Mouse (Mus musculus): Measurements from ENCODE around the gene Dhrs4. TPM values are rescaled to one million over a fixed set of nuclear protein-coding genes. Genes with fewer than 3 reads are reported as not detected.

The Dhrs4 gene
- polyA plus RNA-seq, 1 experiment: 9.0 TPM

- peaks cover 4% of the 10 kb centered on the region; the same call in 1 of the 2 replicates for H3K9me3 ChIP-seq (ENCODE audit: control insufficient read depth, low read length)
- H3K4me3 ChIP-seq (replicated peaks): no peak overlapping the region
- TF ChIP-seq TAL1 (IDR thresholded peaks at IDR 0.05; ENCODE audit: low read length): no peak
- TF ChIP-seq GATA1 (IDR thresholded peaks at IDR 0.05; ENCODE audit: low read length): no peak
- H3K36me3 ChIP-seq (ENCODE audit: control insufficient read depth): no peaks in the 10 kb centered on the region
- H3K4me1 ChIP-seq (ENCODE audit: control insufficient read depth): peaks cover 19% of the 10 kb centered on the region
- peaks cover 82% of the 10 kb centered on the region for H3K27me3 ChIP-seq (ENCODE audit: control insufficient read depth)
These were observed 37.3 kb downstream of the Dhrs4 start for GRCm38 (mm10) chr14:55515846-55516245.

- Histone ChIP-seq H3K4me3 (replicated peaks) (no peak overlapping the region), H3K9me3 (ENCODE audit: control insufficient read depth, low read length) (peaks cover 6% of the 10 kb centered on the region; the same call in 1 of the 2 replicates), H3K4me1 (ENCODE audit: control insufficient read depth) (peaks cover 13% of the 10 kb centered on the region), H3K27me3 (ENCODE audit: control insufficient read depth) (peaks cover 84% of the 10 kb centered on the region), H3K36me3 (ENCODE audit: control insufficient read depth) (no peaks in the 10 kb centered on the region)
- TF ChIP-seq GATA1 (IDR thresholded peaks at IDR 0.05; ENCODE audit: low read length) (no peak), TAL1 (IDR thresholded peaks at IDR 0.05; ENCODE audit: low read length) (no peak)
These were observed 40.3 kb downstream of the Dhrs4 start for GRCm38 (mm10) chr14:55518897-55519296.

GRCm38 (mm10) chr14:55519604-55520003 is 41.0 kb downstream of the Dhrs4 start:
- Histone ChIP-seq H3K27me3 (ENCODE audit: control insufficient read depth) (peaks cover 91% of the 10 kb centered on the region), H3K36me3 (ENCODE audit: control insufficient read depth) (no peaks in the 10 kb centered on the region), H3K4me3 (replicated peaks) (no peak overlapping the region), H3K4me1 (ENCODE audit: control insufficient read depth) (peaks cover 7% of the 10 kb centered on the region), H3K9me3 (ENCODE audit: control insufficient read depth, low read length) (peaks cover 6% of the 10 kb centered on the region; the same call in 1 of the 2 replicates)
- TF ChIP-seq GATA1 (IDR thresholded peaks at IDR 0.05; ENCODE audit: low read length) (no peak), TAL1 (IDR thresholded peaks at IDR 0.05; ENCODE audit: low read length) (no peak)

- TF ChIP-seq GATA1 (IDR thresholded peaks at IDR 0.05; ENCODE audit: low read length) (no peak), TAL1 (IDR thresholded peaks at IDR 0.05; ENCODE audit: low read length) (no peak)
- peak overlapping the region; percentile 23 for H3K4me3 ChIP-seq (replicated peaks)
- peaks cover 6% of the 10 kb centered on the region; the same call in 1 of the 2 replicates for H3K9me3 ChIP-seq (ENCODE audit: control insufficient read depth, low read length)
- H3K27me3 ChIP-seq (ENCODE audit: control insufficient read depth): peaks cover 96% of the 10 kb centered on the region
- H3K4me1 ChIP-seq (ENCODE audit: control insufficient read depth): peaks cover 7% of the 10 kb centered on the region
- H3K36me3 ChIP-seq (ENCODE audit: control insufficient read depth): no peaks in the 10 kb centered on the region
These were observed 42.1 kb downstream of the Dhrs4 start for GRCm38 (mm10) chr14:55520451-55521361.

GRCm38 (mm10) chr14:55524062-55524461 is 45.5 kb downstream of the Dhrs4 start:
- Histone ChIP-seq H3K4me3 (replicated peaks) (no peak overlapping the region), H3K36me3 (ENCODE audit: control insufficient read depth) (no peaks in the 10 kb centered on the region), H3K4me1 (ENCODE audit: control insufficient read depth) (peaks cover 7% of the 10 kb centered on the region), H3K27me3 (ENCODE audit: control insufficient read depth) (peaks cover 76% of the 10 kb centered on the region), H3K9me3 (ENCODE audit: control insufficient read depth, low read length) (peaks cover 6% of the 10 kb centered on the region; the same call in 1 of the 2 replicates)
- TF ChIP-seq TAL1 (IDR thresholded peaks at IDR 0.05; ENCODE audit: low read length) (no peak), GATA1 (IDR thresholded peaks at IDR 0.05; ENCODE audit: low read length) (no peak)

GRCm38 (mm10) chr14:55524785-55525184 is 46.2 kb downstream of the Dhrs4 start, which contains the start of gene Nrl:
Nrl (minus strand) TSS chr14:55524981.
- H3K4me3 ChIP-seq (replicated peaks): no peak within 1 kb of the TSS
- peaks cover 76% of the 10 kb centered on the region for H3K27me3 ChIP-seq (ENCODE audit: control insufficient read depth)
- peaks cover 6% of the 10 kb centered on the region; the same call in 1 of the 2 replicates for H3K9me3 ChIP-seq (ENCODE audit: control insufficient read depth, low read length)
- no peaks in the 10 kb centered on the region for H3K36me3 ChIP-seq (ENCODE audit: control insufficient read depth)
- TF ChIP-seq GATA1 (IDR thresholded peaks at IDR 0.05; ENCODE audit: low read length) (no peak), TAL1 (IDR thresholded peaks at IDR 0.05; ENCODE audit: low read length) (no peak)
- peaks cover 7% of the 10 kb centered on the region for H3K4me1 ChIP-seq (ENCODE audit: control insufficient read depth)

GRCm38 (mm10) chr14:55526674-55527073 is 48.1 kb downstream of the Dhrs4 start:
- Histone ChIP-seq H3K4me1 (ENCODE audit: control insufficient read depth) (no peaks in the 10 kb centered on the region; the same call in 1 of the 2 replicates), H3K27me3 (ENCODE audit: control insufficient read depth) (peaks cover 65% of the 10 kb centered on the region), H3K4me3 (replicated peaks) (no peak overlapping the region), H3K9me3 (ENCODE audit: control insufficient read depth, low read length) (no peaks in the 10 kb centered on the region; the same call in 1 of the 2 replicates), H3K36me3 (ENCODE audit: control insufficient read depth) (no peaks in the 10 kb centered on the region)
- TF ChIP-seq GATA1 (IDR thresholded peaks at IDR 0.05; ENCODE audit: low read length) (no peak), TAL1 (IDR thresholded peaks at IDR 0.05; ENCODE audit: low read length) (no peak)

- no peaks in the 10 kb centered on the region for H3K9me3 ChIP-seq (ENCODE audit: control insufficient read depth, low read length)
- H3K4me3 ChIP-seq (replicated peaks): no peak overlapping the region
- no peaks in the 10 kb centered on the region for H3K36me3 ChIP-seq (ENCODE audit: control insufficient read depth)
- H3K27me3 ChIP-seq (ENCODE audit: control insufficient read depth): peaks cover 54% of the 10 kb centered on the region
- no peak for TF ChIP-seq GATA1 (IDR thresholded peaks at IDR 0.05; ENCODE audit: low read length)
- no peak for TF ChIP-seq TAL1 (IDR thresholded peaks at IDR 0.05; ENCODE audit: low read length)
- no peaks in the 10 kb centered on the region; the same call in 1 of the 2 replicates for H3K4me1 ChIP-seq (ENCODE audit: control insufficient read depth)
These were observed 49.4 kb downstream of the Dhrs4 start for GRCm38 (mm10) chr14:55527940-55528339.

GRCm38 (mm10) chr14:55536116-55536745 is 57.7 kb downstream of the Dhrs4 start:
- Histone ChIP-seq H3K9me3 (ENCODE audit: control insufficient read depth, low read length) (no peaks in the 10 kb centered on the region), H3K4me1 (ENCODE audit: control insufficient read depth) (peaks cover 41% of the 10 kb centered on the region), H3K36me3 (ENCODE audit: control insufficient read depth) (no peaks in the 10 kb centered on the region), H3K27me3 (ENCODE audit: control insufficient read depth) (peaks cover 4% of the 10 kb centered on the region; the same call in 1 of the 2 replicates), H3K4me3 (replicated peaks) (no peak overlapping the region)
- TF ChIP-seq GATA1 (IDR thresholded peaks at IDR 0.05; ENCODE audit: low read length) (no peak), TAL1 (IDR thresholded peaks at IDR 0.05; ENCODE audit: low read length) (no peak)

Other genes with a start within 250 kb of the Dhrs4 start
- 0.03 TPM in 1 of 2 replicates, not detected in the other for gene Carmil3, start 11.9 kb downstream of the Dhrs4 start, polyA plus RNA-seq (2012)
- not detected in 2 replicates for gene Cpne6, start 31.7 kb downstream of the Dhrs4 start, polyA plus RNA-seq (2012)
- gene Nrl, start 46.2 kb downstream of the Dhrs4 start, polyA plus RNA-seq (2012): 0.01 TPM in 1 of 2 replicates, not detected in the other
- 6.1 and 9.3 TPM in 2 replicates for gene Pck2, start 61.5 kb downstream of the Dhrs4 start, polyA plus RNA-seq (2012)
- 3.5 and 4.3 TPM in 2 replicates for gene Dcaf11, start 81.2 kb downstream of the Dhrs4 start, polyA plus RNA-seq (2012)
- not detected in 2 replicates for gene A730061H03Rik, start 81.6 kb downstream of the Dhrs4 start, polyA plus RNA-seq (2012)
- not detected in 2 replicates for gene Fitm1, start 96.9 kb downstream of the Dhrs4 start, polyA plus RNA-seq (2012)
- gene Psme1, start 99.4 kb downstream of the Dhrs4 start, polyA plus RNA-seq (2012): 3.2 and 4.3 TPM in 2 replicates
- gene Emc9, start 106.5 kb downstream of the Dhrs4 start, polyA plus RNA-seq (2012): 3.5 and 3.8 TPM in 2 replicates
- 4.4 and 7.0 TPM in 2 replicates for gene Psme2, start 112.4 kb downstream of the Dhrs4 start, polyA plus RNA-seq (2012)
- 0.86 and 1.1 TPM in 2 replicates for gene Rnf31, start 113.0 kb downstream of the Dhrs4 start, polyA plus RNA-seq (2012)
- gene Irf9, start 124.8 kb downstream of the Dhrs4 start, polyA plus RNA-seq (2012): 3.3 and 4.8 TPM in 2 replicates
- gene Rec8, start 139.3 kb downstream of the Dhrs4 start, polyA plus RNA-seq (2012): 0.14 and 0.15 TPM in 2 replicates
- gene Ipo4, start 157.2 kb downstream of the Dhrs4 start, polyA plus RNA-seq (2012): 2.2 and 2.9 TPM in 2 replicates
- 0.01 and 0.44 TPM in 2 replicates for gene Gm49378, start 159.1 kb downstream of the Dhrs4 start, polyA plus RNA-seq (2012)
- 1.1 and 1.7 TPM in 2 replicates for gene Tm9sf1, start 165.0 kb downstream of the Dhrs4 start, polyA plus RNA-seq (2012)
- gene Tssk4, start 171.4 kb downstream of the Dhrs4 start, polyA plus RNA-seq (2012): 0.05 TPM in 1 of 2 replicates, not detected in the other
- 1.0 and 1.4 TPM in 2 replicates for gene Mdp1, start 181.8 kb downstream of the Dhrs4 start, polyA plus RNA-seq (2012)
- 1.9 and 2.5 TPM in 2 replicates for gene Gmpr2, start 193.2 kb downstream of the Dhrs4 start, polyA plus RNA-seq (2012)
- gene Nedd8, start 193.4 kb downstream of the Dhrs4 start, polyA plus RNA-seq (2012): 6.8 and 9.0 TPM in 2 replicates
- gene Tinf2, start 203.1 kb downstream of the Dhrs4 start, polyA plus RNA-seq (2012): 3.6 and 4.0 TPM in 2 replicates
- 0.03 and 0.05 TPM in 2 replicates for gene Tgm1, start 235.2 kb downstream of the Dhrs4 start, polyA plus RNA-seq (2012)
- 0.28 and 0.46 TPM in 2 replicates for gene Rabggta, start 243.5 kb downstream of the Dhrs4 start, polyA plus RNA-seq (2012)

All from erythroblast, embryonic 14.5 days (primary cell).